Mouse (Mus musculus) bone marrow macrophage, adult 2 months (primary cell): ENCODE measurements around the gene Ccdc97.

Experiments
- CTCF ChIP-seq: IDR thresholded peaks from 2 replicates; pipeline ENCODE4 v1.5.1; 2012; ENCODE audit warnings: low read depth, mild to moderate bottlenecking, low read length, moderate library complexity
- POLR2A ChIP-seq: IDR thresholded peaks from 2 replicates; pipeline ENCODE4 v1.6.1; 2012; ENCODE audit warnings: mild to moderate bottlenecking, low read depth, low read length, borderline replicate concordance

DNA sequence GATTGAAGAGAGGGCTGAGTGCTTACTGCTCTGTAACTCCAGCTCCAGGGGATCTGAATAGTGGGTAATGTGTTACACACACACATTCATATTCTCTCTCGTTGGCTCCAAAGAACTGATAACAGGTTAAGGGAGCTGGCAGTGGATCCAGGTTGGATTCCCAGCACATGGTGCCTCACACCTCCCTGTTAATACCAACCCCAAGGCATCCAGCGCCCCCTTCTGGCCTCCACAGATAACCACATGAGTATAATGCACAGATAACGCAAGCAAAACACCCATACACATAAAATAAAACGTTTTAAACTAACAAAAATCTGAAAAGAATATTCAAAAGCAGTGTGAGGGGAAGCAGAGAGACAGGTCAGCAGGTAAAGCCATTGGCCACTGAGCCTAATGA, 46.4 kb downstream of the Ccdc97 start:
- peak; percentile 63; the same call in 1 of the 2 replicates for TF ChIP-seq CTCF
- TF ChIP-seq POLR2A = no peak
